Mouse (Mus musculus) liver, embryonic 14.5 days (tissue): ENCODE data around the gene Reep6. TPM values are rescaled to one million over a fixed set of nuclear protein-coding genes. Genes with fewer than 3 reads are reported as not detected.

ENCODE experiments used
- ATAC-seq: fragments of 200-750 bp; cut with Nextera tagmentation; 2 replicates; pipeline ENCODE4 v1.8.0; 2017; ENCODE audit warnings: moderate number of reproducible peaks, mild to moderate bottlenecking, moderate library complexity; ENCODE audit not compliant: insufficient read depth
- DNase-seq, 3 experiments: peaks; one replicate each; pipeline ENCODE4 v3.0.0-alpha.2; 2012 to 2013; ENCODE audit warnings: low read depth in 3 of 3, low spot score in 3 of 3
- H3K27ac ChIP-seq: fragments of 300-500 bp; sonication (generic); 2 replicates; pipeline ENCODE4 v1.5.1; 2014; ENCODE audit warnings: moderate library complexity, mild to moderate bottlenecking, control low read depth, inconsistent platforms
- H3K27me3 ChIP-seq: fragments of 300-500 bp; sonication (generic); 2 replicates; pipeline ENCODE4 v1.6.1; 2014; ENCODE audit warnings: mild to moderate bottlenecking, low read length, moderate library complexity; ENCODE audit not compliant: control insufficient read depth, insufficient read depth
- H3K36me3 ChIP-seq: fragments of 300-500 bp; sonication (generic); replicated peaks from 2 replicates; pipeline ENCODE4 v1.6.1; 2014; ENCODE audit warnings: low read depth; ENCODE audit not compliant: control insufficient read depth, insufficient read depth
- H3K4me1 ChIP-seq, 2 experiments: fragments of 200-500 bp in 1 of 2; fragments of 300-500 bp in 1 of 2; sonication (generic) in 1 of 2; replicated peaks; 2 replicates each; pipeline ENCODE4 v1.6.1; 2012 to 2014; ENCODE audit warnings: antibody characterized with exemption in 1 of 2, inconsistent platforms in 1 of 2, low read length in 1 of 2; ENCODE audit not compliant: control insufficient read depth in 2 of 2, insufficient read depth in 2 of 2
- H3K4me2 ChIP-seq: fragments of 300-500 bp; sonication (generic); 2 replicates; pipeline ENCODE4 v1.6.1; 2014; ENCODE audit warnings: low read depth, mild to moderate bottlenecking, control low read depth, moderate library complexity
- H3K4me3 ChIP-seq, 2 experiments: fragments of 200-500 bp in 1 of 2; fragments of 300-500 bp in 1 of 2; sonication (generic) in 1 of 2; 2 replicates each; pipeline ENCODE4 v1.5.1; 2012 to 2014; ENCODE audit warnings: low read depth in 2 of 2, low read length in 2 of 2, mild to moderate bottlenecking in 2 of 2, control low read depth in 1 of 2, inconsistent platforms in 1 of 2, moderate library complexity in 1 of 2; ENCODE audit not compliant: insufficient read depth in 1 of 2
- H3K9ac ChIP-seq: fragments of 300-500 bp; sonication (generic); replicated peaks from 2 replicates; pipeline ENCODE4 v1.6.1; 2014; ENCODE audit warnings: mild to moderate bottlenecking, control low read depth, moderate library complexity
- H3K9me3 ChIP-seq: fragments of 300-500 bp; sonication (generic); 2 replicates; pipeline ENCODE4 v1.6.1; 2016; ENCODE audit warnings: low read length, mixed read lengths; ENCODE audit not compliant: control insufficient read depth
- CTCF ChIP-seq: IDR thresholded peaks from 2 replicates; pipeline ENCODE4 v1.5.1; 2016; ENCODE audit warnings: antibody characterized with exemption, low read depth, control low read depth
- EP300 ChIP-seq: IDR thresholded peaks from 2 replicates; pipeline ENCODE4 v1.6.1; 2016; ENCODE audit warnings: antibody characterized with exemption, low read depth
- WGBS: fragments of 180-500 bp; shearing (Covaris S2); extraction: QIAGEN DNeasy Blood & Tissue Kit; methylation state at CpG from one replicate; pipeline ENCODE4 v1.1.7; 2014; ENCODE audit not compliant: insufficient replicate concordance; 5-methylcytosine and 5-hydroxymethylcytosine counted together
- polyA plus RNA-seq, 2 experiments: library from polyadenylated mRNA; depleted of rRNA in 1 of 2; stranded (reverse) in 1 of 2; unstranded in 1 of 2; fragments of >200 nt; fragmentation: Nextera tagmentation in 1 of 2; extraction: Ambion mirVana in 1 of 2; gene quantifications; 2 replicates each; pipeline versions ENCODE4 v1.2.1 to v1.2.3; 2012 to 2014

Reep6 gene
- polyA plus RNA-seq, 2 experiments, result 23.6 to 55.3 TPM

GRCm38 (mm10) chr10:80321670-80322581, 7.8 kb upstream of the Reep6 start:
- ATAC-seq, result no peak
- Histone ChIP-seq H3K27ac (peak overlapping the region; percentile 43), H3K4me1 (peaks cover 15 to 17% of the 10 kb centered on the region in 2 experiments)

GRCm38 (mm10) chr10:80322811-80323211, 6.9 kb upstream of the Reep6 start:
- Histone ChIP-seq H3K9me3 (no peaks in the 10 kb centered on the region), H3K4me2 (peak overlapping the region; percentile 96), H3K36me3 (peaks cover 7% of the 10 kb centered on the region; the same call in 1 of the 2 replicates), H3K4me1 (peaks cover 10 to 11% of the 10 kb centered on the region in 2 experiments), H3K27ac (peak overlapping the region; percentile 43), H3K27me3 (no peaks in the 10 kb centered on the region), H3K4me3 (peak overlapping the region; percentile 72 to 74), H3K9ac (peak overlapping the region; percentile 60)
- TF ChIP-seq EP300 (no peak), CTCF (peak; percentile 44)
- DNase-seq (no peak), ATAC-seq (peak; percentile 22; the same call in 1 of the 2 replicates)
- 4% methylated on average over 28 of the region's 28 CpGs for WGBS

More at GRCm38 (mm10) chr10:80321670-80322581, 7.8 kb upstream of the Reep6 start:
- no peaks in the 10 kb centered on the region for H3K9me3 ChIP-seq
- TF ChIP-seq CTCF (no peak), EP300 (no peak)
- no peaks in the 10 kb centered on the region for H3K27me3 ChIP-seq
- WGBS, result 82% methylated on average over 21 of the region's 21 CpGs
- peak overlapping the region; percentile 72 to 74 for H3K4me3 ChIP-seq
- peak overlapping the region; percentile 96 for H3K4me2 ChIP-seq
- no peak for DNase-seq
- peak overlapping the region; percentile 60 for H3K9ac ChIP-seq
- peaks cover 7% of the 10 kb centered on the region; the same call in 1 of the 2 replicates for H3K36me3 ChIP-seq

- H3K4me3 ChIP-seq, result peak overlapping the region; percentile 72 to 74
- H3K36me3 ChIP-seq, result peaks cover 3% of the 10 kb centered on the region; the same call in 1 of the 2 replicates
- peak; percentile 74 for ATAC-seq
- H3K27me3 ChIP-seq, result no peaks in the 10 kb centered on the region
- H3K9me3 ChIP-seq, result no peaks in the 10 kb centered on the region
- DNase-seq, result peak in 2 of 3 experiments; percentile 54 to 66
- H3K4me2 ChIP-seq, result peak overlapping the region; percentile 96
- TF ChIP-seq CTCF, result 0 out of 2 replicates have a peak, but pooled peaks have one; percentile 8
- TF ChIP-seq EP300, result no peak
- peaks cover 10 to 11% of the 10 kb centered on the region in 2 experiments for H3K4me1 ChIP-seq
- peak overlapping the region; percentile 43 for H3K27ac ChIP-seq
- H3K9ac ChIP-seq, result peak overlapping the region; percentile 60
- WGBS, result under 1% methylated on average over 44 of the region's 46 CpGs
Measured at GRCm38 (mm10) chr10:80323261-80324119, 6.3 kb upstream of the Reep6 start.

- ATAC-seq (0 out of 2 replicates have a peak, but pooled peaks have one; percentile 1), DNase-seq (no peak)
- WGBS, result 72% methylated on average over 17 of the region's 17 CpGs
- Histone ChIP-seq H3K27ac (peak overlapping the region; percentile 43; the same call in 1 of the 2 replicates), H3K4me3 (peak overlapping the region in 1 of 2 experiments; percentile 74; a peak in 1 of 4 replicates), H3K9me3 (no peaks in the 10 kb centered on the region), H3K4me2 (peak overlapping the region; percentile 96), H3K36me3 (no peaks in the 10 kb centered on the region), H3K4me1 (peaks cover 7 to 13% of the 10 kb centered on the region in 2 experiments), H3K27me3 (no peaks in the 10 kb centered on the region), H3K9ac (no peak overlapping the region; the same call in 1 of the 2 replicates)
- TF ChIP-seq CTCF (no peak), EP300 (no peak)
Measured at GRCm38 (mm10) chr10:80324120-80325037, 5.4 kb upstream of the Reep6 start.
